Mouse (Mus musculus) embryonic facial prominence, embryonic 13.5 days (tissue): Measurements from ENCODE around the gene 6030445D17Rik. TPM values are rescaled to one million over a fixed set of nuclear protein-coding genes. Genes with fewer than 3 reads are reported as not detected.

Source experiments
- ATAC-seq: fragments of 200-750 bp; cut with Nextera tagmentation; 2 replicates; pipeline ENCODE4 v1.8.0; 2017; ENCODE audit warnings: low read depth; ENCODE audit not compliant: insufficient number of reproducible peaks, insufficient read depth, low FRiP score, low TSS enrichment
- H3K27ac ChIP-seq: fragments of 300-500 bp; sonication (generic); 2 replicates; pipeline ENCODE4 v1.5.1; 2015; ENCODE audit warnings: moderate library complexity, mild to moderate bottlenecking, inconsistent platforms
- H3K27me3 ChIP-seq: fragments of 300-500 bp; sonication (generic); 2 replicates; pipeline ENCODE4 v1.6.1; 2015; ENCODE audit warnings: mild to moderate bottlenecking, inconsistent platforms
- H3K36me3 ChIP-seq: fragments of 300-500 bp; sonication (generic); 2 replicates; pipeline ENCODE4 v1.6.1; 2015; ENCODE audit warnings: mild to moderate bottlenecking, inconsistent platforms
- H3K4me1 ChIP-seq: fragments of 300-500 bp; sonication (generic); 2 replicates; pipeline ENCODE4 v1.6.1; 2015; ENCODE audit warnings: inconsistent platforms
- H3K4me2 ChIP-seq: fragments of 300-500 bp; sonication (generic); 2 replicates; pipeline ENCODE4 v1.6.1; 2015; ENCODE audit warnings: moderate library complexity, mild to moderate bottlenecking, inconsistent platforms
- H3K4me3 ChIP-seq: fragments of 300-500 bp; sonication (generic); 2 replicates; pipeline ENCODE4 v1.5.1; 2015; ENCODE audit warnings: mild to moderate bottlenecking, inconsistent platforms
- H3K9ac ChIP-seq: fragments of 300-500 bp; sonication (generic); 2 replicates; pipeline ENCODE4 v1.6.1; 2015; ENCODE audit warnings: mild to moderate bottlenecking, inconsistent platforms
- H3K9me3 ChIP-seq: fragments of 300-500 bp; sonication (generic); 2 replicates; pipeline ENCODE4 v1.6.1; 2016; ENCODE audit warnings: inconsistent platforms
- WGBS: fragments of 180-500 bp; shearing (Covaris S2); methylation state at CpG from one replicate; pipeline ENCODE4 v1.1.7; 2015; ENCODE audit warnings: mixed read lengths; 5-methylcytosine and 5-hydroxymethylcytosine counted together
- polyA plus RNA-seq: library from polyadenylated mRNA; unstranded; fragments of >200 nt; fragmentation: Nextera tagmentation; extraction: Ambion mirVana; gene quantifications from 2 replicates; pipeline ENCODE4 v1.2.1, GENCODE M21; 2015

The 6030445D17Rik gene
- 0.35 TPM in 1 of 2 replicates, not detected in the other for polyA plus RNA-seq

DNA sequence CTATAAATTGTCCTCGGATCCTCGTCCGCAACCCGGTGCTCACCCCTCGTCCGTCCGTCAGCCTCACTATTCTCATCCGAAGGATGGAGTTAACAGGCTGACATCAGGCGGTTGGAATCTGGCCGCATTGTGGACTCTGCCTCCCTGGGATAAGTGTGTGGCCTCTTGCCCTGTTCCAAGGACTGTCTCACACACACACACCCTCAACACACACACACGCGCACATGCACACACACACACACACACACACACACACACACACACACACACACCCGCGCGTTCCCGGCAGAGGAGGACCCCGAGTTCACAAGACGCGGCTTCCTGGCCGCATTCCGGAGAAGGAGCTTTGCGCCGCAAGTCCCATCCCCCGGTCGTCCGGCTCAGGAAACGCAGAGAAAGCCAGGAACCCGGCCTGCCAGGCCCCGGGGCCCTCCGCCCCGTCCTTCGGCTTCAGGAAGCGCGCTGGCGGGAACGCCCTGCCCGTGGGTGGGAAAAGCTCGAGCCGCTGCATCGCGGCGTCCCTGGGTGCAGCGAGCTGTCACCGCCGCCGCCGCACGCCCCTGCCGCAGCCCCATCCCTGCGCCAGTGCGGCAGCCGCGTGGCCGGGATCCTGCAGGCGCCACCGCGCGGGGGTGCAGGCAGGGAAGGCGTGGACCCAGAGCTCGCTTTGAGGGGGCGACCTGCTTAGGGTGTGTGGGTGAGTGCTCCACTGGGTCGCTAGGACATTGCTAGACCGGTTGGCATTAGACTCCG, at the start of gene 6030445D17Rik:
Gene 6030445D17Rik, plus strand, starts transcription at position 165 of the 753 bp plus-strand sequence.
- ATAC-seq, result peak; percentile 35; the same call in 1 of the 2 replicates

DNA sequence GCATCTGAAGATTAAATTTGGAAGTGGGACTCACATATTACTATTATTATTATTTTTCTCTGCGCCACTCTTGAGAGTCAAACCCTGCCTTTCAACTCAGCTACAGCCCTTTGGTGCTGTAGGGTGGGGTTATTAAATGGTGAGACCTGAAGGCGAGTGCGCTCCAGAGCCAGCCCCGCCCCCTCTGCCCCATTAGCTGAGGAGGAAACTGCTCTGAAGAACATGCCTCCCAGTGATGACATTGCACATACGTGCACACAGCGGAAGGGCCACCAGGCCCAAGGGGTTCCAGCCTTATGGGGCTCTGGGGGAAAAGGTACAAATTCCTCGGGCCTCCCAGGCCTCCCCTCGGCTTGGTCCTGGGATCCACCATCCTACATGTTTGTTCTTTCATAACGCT, 46.6 kb upstream of the 6030445D17Rik start:
- no peak for ATAC-seq
- H3K27ac ChIP-seq, result no peak overlapping the region
- H3K4me1 ChIP-seq, result peaks cover 6% of the 10 kb centered on the region; the same call in 1 of the 2 replicates
- no peak overlapping the region for H3K4me3 ChIP-seq
- no peak overlapping the region for H3K9ac ChIP-seq
- no peaks in the 10 kb centered on the region for H3K36me3 ChIP-seq
- no peaks in the 10 kb centered on the region for H3K9me3 ChIP-seq
- 82% methylated on average over 9 of the region's 9 CpGs for WGBS
- H3K27me3 ChIP-seq, result peaks cover 13% of the 10 kb centered on the region
- no peak overlapping the region for H3K4me2 ChIP-seq

More for the DNA sequence above, at the start of gene 6030445D17Rik:
- H3K4me2 ChIP-seq, result peak within 1 kb of the TSS; percentile 97
- H3K36me3 ChIP-seq, result no peaks in the 10 kb centered on the region
- peak within 1 kb of the TSS; percentile 77 for H3K9ac ChIP-seq
- under 1% methylated on average over 63 of the region's 64 CpGs for WGBS
- no peaks in the 10 kb centered on the region for H3K9me3 ChIP-seq
- peak within 1 kb of the TSS; percentile 62 for H3K27ac ChIP-seq
- peaks cover 26% of the 10 kb centered on the region for H3K4me1 ChIP-seq
- H3K27me3 ChIP-seq, result peaks cover 38% of the 10 kb centered on the region
- H3K4me3 ChIP-seq, result peak within 1 kb of the TSS; percentile 67

DNA sequence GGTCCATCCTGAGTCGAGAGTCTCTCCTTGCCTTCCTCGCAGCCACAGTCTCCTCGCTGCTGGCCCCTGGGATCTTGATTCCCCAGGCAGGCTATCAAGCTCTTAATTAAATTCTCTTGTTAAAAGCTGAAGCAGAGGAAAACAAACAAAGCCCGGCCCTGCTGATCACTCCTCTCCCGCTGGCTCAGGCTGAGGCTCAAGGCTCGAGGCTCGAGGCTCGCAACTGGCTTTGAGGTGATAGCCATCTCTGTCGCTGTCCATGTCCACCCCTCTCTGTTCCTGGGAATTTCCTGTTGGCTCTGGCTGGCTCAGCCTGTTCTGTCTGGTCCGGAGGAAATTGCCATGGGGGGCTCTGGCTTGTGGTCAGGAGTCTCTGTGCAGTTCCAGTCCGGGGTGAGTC, 43.1 kb upstream of the 6030445D17Rik start:
- WGBS, result 10% methylated on average over 11 of the region's 11 CpGs
- Histone ChIP-seq H3K4me2 (no peak overlapping the region), H3K27me3 (peaks cover 42% of the 10 kb centered on the region), H3K9me3 (no peaks in the 10 kb centered on the region), H3K9ac (no peak overlapping the region), H3K4me1 (peaks cover 6% of the 10 kb centered on the region), H3K27ac (no peak overlapping the region), H3K36me3 (no peaks in the 10 kb centered on the region), H3K4me3 (no peak overlapping the region)
- ATAC-seq, result no peak

DNA sequence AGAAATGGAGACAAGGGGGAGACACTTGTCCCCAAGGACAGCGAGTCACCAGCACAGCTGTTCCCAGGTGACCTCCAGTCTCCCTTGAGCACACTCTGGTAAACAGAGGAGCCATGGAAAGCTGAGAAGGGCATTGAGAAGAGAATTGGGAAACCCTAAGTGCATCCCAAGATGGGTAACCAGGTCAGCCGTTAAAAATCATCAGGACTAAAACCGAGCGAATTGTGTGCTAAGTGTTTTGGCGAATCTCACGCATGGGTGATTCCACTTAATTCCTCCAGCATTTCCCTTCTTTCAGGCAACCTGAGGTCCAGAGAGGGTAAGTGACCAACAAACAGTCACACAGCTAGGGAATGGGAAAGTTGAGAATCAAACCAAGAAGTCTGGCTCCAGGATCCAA, 42.7 kb upstream of the 6030445D17Rik start:
- H3K4me1 ChIP-seq, result peaks cover 11% of the 10 kb centered on the region
- no peak overlapping the region for H3K4me3 ChIP-seq
- 62% methylated on average over 6 of the region's 6 CpGs for WGBS
- no peak overlapping the region for H3K9ac ChIP-seq
- ATAC-seq, result no peak
- H3K27me3 ChIP-seq, result peaks cover 46% of the 10 kb centered on the region
- H3K9me3 ChIP-seq, result no peaks in the 10 kb centered on the region
- no peak overlapping the region for H3K4me2 ChIP-seq
- no peak overlapping the region for H3K27ac ChIP-seq
- H3K36me3 ChIP-seq, result no peaks in the 10 kb centered on the region

DNA sequence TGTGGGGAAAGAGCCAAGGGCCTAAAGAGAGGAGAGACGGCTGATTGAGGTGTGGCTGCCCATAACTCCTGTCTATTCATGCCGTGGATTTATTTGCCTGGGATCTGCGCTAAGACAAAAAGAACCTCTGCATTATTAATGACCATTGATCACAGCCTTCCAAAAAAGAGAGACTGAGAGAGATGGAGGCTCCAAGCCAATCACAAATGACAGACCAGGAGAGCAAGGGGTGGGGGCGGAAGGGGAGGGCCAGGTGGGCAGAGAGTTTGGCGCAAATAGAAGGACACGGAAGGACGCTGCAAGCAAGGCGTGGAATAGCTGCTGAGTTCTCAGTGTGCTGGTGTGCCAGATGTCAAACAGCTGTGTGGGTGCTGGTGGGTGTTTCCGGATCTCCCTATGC, 38.8 kb upstream of the 6030445D17Rik start, which contains the start of gene Htr1d:
Gene Htr1d, plus strand, starts transcription at position 301 of the 400 bp plus-strand sequence.
- peak within 1 kb of the TSS; percentile 73 for H3K9ac ChIP-seq
- no peaks in the 10 kb centered on the region for H3K9me3 ChIP-seq
- H3K4me1 ChIP-seq, result peaks cover 18% of the 10 kb centered on the region
- peak within 1 kb of the TSS; percentile 58 for H3K4me3 ChIP-seq
- peaks cover 74% of the 10 kb centered on the region for H3K27me3 ChIP-seq
- no peak for ATAC-seq
- H3K4me2 ChIP-seq, result peak within 1 kb of the TSS; percentile 98
- WGBS, result 70% methylated on average over 9 of the region's 9 CpGs
- H3K36me3 ChIP-seq, result no peaks in the 10 kb centered on the region
- H3K27ac ChIP-seq, result no peak within 1 kb of the TSS

DNA sequence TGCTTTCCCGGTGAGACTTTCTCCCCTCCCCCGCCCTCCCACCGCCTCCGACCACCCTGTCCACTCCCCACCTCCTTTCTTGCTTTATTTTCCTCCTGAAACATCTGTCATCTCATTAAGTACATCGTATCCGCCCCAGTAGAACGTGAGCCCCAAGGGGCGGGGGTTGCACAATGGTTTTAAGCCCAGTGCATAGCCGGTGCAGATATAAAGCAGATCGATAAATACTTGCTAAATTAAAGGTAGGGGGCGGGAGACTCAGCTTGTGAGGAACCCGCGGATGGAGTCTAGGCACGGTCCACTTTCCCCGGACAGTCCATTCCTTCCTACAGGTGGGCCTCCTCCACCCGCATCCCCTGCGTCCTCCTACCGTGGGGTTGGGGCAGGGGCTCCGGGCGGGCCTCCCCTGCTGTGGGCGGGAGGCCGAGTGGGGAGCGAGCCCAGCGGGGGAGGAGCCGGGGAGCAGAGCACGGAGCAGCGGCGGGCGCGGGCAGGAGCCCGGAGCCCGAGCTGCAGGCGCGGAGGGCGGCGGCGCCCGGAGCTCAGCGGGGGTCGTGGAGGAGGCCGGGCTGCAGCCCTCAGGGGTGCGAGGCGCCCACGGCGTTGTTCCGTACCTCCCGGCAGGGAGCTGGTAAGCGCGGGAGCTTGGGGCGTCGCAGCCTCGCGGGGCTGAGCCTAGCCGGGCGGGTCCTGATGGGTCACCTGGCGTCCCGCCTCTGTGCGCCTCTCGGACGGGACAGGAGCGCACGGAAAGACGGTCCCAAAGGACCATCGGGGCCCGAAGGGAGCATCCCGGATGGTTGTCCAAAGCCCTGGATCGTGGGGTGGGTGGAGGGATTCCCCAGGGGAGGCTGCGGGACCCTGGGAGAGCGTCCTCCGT, 37.7 kb upstream of the 6030445D17Rik start:
- Histone ChIP-seq H3K27me3 (peaks cover 66% of the 10 kb centered on the region), H3K27ac (no peak overlapping the region), H3K4me3 (peak overlapping the region; percentile 58), H3K4me1 (peaks cover 12% of the 10 kb centered on the region), H3K9ac (peak overlapping the region; percentile 73), H3K36me3 (no peaks in the 10 kb centered on the region), H3K4me2 (peak overlapping the region; percentile 98), H3K9me3 (no peaks in the 10 kb centered on the region)
- WGBS, result 1% methylated on average over 70 of the region's 70 CpGs
- ATAC-seq, result peak; percentile 57; the same call in 1 of the 2 replicates

DNA sequence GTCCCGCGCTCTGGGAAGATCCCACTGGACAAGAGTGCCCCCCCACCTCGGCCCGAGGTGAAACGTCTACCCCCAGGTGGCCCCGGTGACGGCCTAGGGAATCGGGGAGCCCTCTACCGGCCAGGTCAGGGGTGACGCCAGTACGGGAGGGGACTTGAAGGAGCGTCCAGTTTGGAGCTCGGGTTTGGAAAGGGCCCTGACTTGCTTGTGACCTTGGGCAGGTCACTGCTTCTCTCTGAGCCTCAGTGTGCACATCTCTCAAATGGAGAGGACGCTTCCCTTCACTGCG, 37.1 kb upstream of the 6030445D17Rik start:
- peaks cover 12% of the 10 kb centered on the region for H3K4me1 ChIP-seq
- H3K9ac ChIP-seq, result peak overlapping the region; percentile 73
- ATAC-seq, result no peak
- peak overlapping the region; percentile 58 for H3K4me3 ChIP-seq
- no peaks in the 10 kb centered on the region for H3K36me3 ChIP-seq
- no peaks in the 10 kb centered on the region for H3K9me3 ChIP-seq
- WGBS, result 3% methylated on average over 15 of the region's 15 CpGs
- no peak overlapping the region for H3K27ac ChIP-seq
- peaks cover 61% of the 10 kb centered on the region for H3K27me3 ChIP-seq
- peak overlapping the region; percentile 98 for H3K4me2 ChIP-seq

DNA sequence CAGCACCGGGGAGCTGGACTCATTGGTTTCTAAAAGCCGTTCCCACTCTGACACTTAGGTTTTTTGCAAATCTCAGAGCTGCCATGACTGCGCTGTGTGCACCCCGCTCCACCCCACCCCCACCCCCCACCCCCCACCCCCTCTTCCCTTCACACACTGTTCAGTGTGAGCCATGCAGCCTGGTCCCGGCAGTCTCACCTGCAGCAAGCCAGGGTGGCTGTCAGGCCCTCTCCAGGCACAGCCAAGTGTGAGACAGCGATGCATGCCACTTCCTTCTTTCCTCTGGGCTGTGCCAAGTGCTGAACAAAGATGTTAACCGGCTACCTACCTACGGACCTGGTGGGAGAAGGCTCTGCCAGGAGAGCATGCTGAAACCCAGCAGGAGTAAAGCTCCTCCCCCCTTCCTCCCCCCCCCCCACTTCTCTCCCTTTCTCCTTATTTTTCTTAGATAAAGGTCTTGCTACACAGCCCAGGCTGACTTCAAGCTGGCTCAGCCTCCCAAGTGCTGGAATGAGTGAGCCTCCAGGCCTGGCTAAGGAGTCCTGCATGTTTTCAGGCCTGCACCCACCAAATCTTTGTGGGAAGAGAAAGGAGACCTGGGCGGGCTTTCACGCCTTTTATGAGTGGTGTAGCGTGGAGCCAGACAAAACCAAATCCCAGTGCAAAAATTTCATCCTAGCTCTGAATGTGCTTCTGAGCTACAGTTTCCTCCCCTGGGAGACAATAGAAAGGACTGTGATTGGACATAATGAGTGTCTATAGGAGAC, 31.3 kb upstream of the 6030445D17Rik start:
- H3K4me3 ChIP-seq, result no peak overlapping the region
- no peak overlapping the region for H3K9ac ChIP-seq
- no peaks in the 10 kb centered on the region for H3K36me3 ChIP-seq
- peak overlapping the region; percentile 2; the same call in 1 of the 2 replicates for H3K27ac ChIP-seq
- H3K4me2 ChIP-seq, result no peak overlapping the region
- peaks cover 15% of the 10 kb centered on the region for H3K4me1 ChIP-seq
- H3K9me3 ChIP-seq, result no peaks in the 10 kb centered on the region
- 35% methylated on average over 11 of the region's 11 CpGs for WGBS
- H3K27me3 ChIP-seq, result peaks cover 13% of the 10 kb centered on the region
- ATAC-seq, result no peak

DNA sequence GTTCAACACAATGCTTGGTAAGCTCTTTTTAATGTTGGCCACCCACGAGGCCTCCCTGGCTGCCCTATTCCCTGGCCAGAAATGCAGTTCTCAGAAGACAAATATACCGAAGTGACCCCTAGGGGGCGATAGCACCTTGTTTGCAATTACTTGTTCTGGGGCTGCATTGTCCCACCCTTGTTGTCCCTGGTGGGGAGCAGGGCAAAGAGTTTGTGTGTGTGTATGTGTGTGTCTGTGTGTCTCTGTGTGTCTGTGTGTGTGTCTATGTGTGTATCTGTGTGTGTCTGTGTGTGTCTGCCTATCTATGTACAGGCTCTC, 30.7 kb upstream of the 6030445D17Rik start:
- Histone ChIP-seq H3K4me3 (no peak overlapping the region), H3K4me1 (peaks cover 15% of the 10 kb centered on the region), H3K9me3 (no peaks in the 10 kb centered on the region), H3K27ac (no peak overlapping the region), H3K36me3 (no peaks in the 10 kb centered on the region), H3K9ac (no peak overlapping the region), H3K4me2 (no peak overlapping the region), H3K27me3 (peaks cover 8% of the 10 kb centered on the region)
- 2% methylated on average over 3 of the region's 3 CpGs for WGBS
- no peak for ATAC-seq

DNA sequence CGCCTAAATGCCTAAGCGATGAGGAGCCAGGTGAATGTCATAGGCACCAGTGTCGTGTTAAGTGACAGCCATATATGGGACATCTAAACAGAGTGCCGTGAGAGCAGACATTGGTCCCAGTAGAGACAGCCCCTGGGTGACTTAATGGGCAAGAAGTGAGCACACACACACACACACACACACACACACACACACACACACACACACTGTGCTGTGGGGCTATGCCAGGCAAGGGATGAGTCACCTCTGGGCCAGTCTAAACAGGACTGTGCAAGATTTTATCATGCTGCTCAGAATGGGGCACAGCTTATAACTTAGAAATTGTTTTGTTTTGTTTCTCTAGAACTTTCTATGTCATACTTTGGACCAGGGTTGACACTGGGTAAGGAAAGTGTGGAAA, 28.0 kb upstream of the 6030445D17Rik start:
- Histone ChIP-seq H3K9me3 (no peaks in the 10 kb centered on the region), H3K9ac (no peak overlapping the region), H3K27ac (no peak overlapping the region), H3K36me3 (no peaks in the 10 kb centered on the region), H3K4me3 (no peak overlapping the region), H3K4me2 (no peak overlapping the region), H3K4me1 (peaks cover 15% of the 10 kb centered on the region), H3K27me3 (no peaks in the 10 kb centered on the region)
- ATAC-seq, result 0 out of 2 replicates have a peak, but pooled peaks have one; percentile 52
- WGBS, result 70% methylated on average over 4 of the region's 4 CpGs

DNA sequence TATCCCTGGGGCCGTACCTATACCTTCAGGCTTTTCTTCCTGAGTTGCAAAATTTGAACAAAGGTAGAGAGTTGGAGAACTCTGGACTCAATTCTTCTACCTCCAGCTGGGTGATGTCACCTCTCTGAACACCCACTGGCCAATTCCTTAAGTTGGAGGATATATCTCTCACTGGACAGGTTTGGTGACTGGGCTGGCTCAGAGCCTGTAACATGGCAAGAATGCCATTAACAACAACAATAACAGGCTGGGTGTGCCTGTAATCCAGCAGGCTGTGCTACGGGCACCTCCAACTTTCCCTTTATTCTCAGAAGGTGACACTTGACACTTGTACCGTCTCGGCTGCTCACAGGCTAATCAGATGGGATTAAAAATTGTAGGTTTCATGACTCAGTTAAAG, 22.9 kb upstream of the 6030445D17Rik start:
- Histone ChIP-seq H3K4me3 (no peak overlapping the region), H3K27me3 (no peaks in the 10 kb centered on the region), H3K27ac (no peak overlapping the region), H3K4me1 (no peaks in the 10 kb centered on the region), H3K9me3 (no peaks in the 10 kb centered on the region), H3K36me3 (no peaks in the 10 kb centered on the region), H3K9ac (no peak overlapping the region), H3K4me2 (no peak overlapping the region)
- 50% methylated on average over 4 of the region's 4 CpGs for WGBS
- ATAC-seq, result no peak
